Comparison of ENCODE assay signal across 14 mouse cellular contexts in the genomic region with DNA sequence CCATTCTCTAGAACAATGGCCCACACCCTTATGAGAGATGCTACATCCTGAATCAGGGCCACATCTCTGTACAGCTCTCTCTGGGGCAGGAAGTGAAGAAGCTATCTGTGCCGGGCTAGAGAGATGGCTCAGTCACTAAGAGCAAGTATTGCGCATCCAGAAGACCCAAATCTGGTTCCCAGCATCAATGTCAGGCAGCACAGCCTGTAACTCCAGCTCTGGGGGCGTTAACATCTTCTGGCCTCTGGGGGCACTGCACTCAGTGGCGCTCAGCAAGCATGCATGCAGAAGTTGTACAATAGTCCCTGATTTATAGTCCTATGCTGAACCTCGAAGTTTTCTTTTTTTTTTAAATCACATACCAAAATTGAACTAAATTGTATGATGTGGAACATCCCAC.
DNase-seq lines count a peak whose midpoint lies in the region; ATAC-seq and TF ChIP-seq lines count a peak whose summit lies in the region.
"Had no signal": no experiment of that assay in that cellular context is flagged by ENCODE, and none has a peak within 500 bp of the region (broad histone marks: within the 10 kb centered on the region; RNA-seq: fewer than 3 reads in every experiment).

No protein-coding gene starts in this region.

- no peaks in the 10 kb centered on the region for H3K79me2 ChIP-seq in CH12.LX (replicated peaks; ENCODE audit: control insufficient read depth, extremely low read depth, insufficient read depth, poor library complexity, severe bottlenecking)

- H3K4me2 ChIP-seq in intestine, postnatal 0 days (replicated peaks; ENCODE audit: low read depth): no peak overlapping the region
- H3K4me2 ChIP-seq in intestine, embryonic 15.5 days (replicated peaks): no peak overlapping the region
- no peak overlapping the region for H3K4me2 ChIP-seq in CH12.LX (ENCODE audit: insufficient read depth, low read depth, poor library complexity, severe bottlenecking)
- H3K4me2 ChIP-seq: limb, embryonic 15.5 days; neural tube, embryonic 12.5 days had no signal

- no peak for ATAC-seq in intestine, postnatal 0 days
- no peak for ATAC-seq in intestine, embryonic 15.5 days
- peak; percentile 78 for ATAC-seq in megakaryocyte-erythroid progenitor cell, adult 5-6 weeks (replicated peaks; ENCODE audit: low FRiP score, low TSS enrichment, poor library complexity, severe bottlenecking)
- ATAC-seq: forebrain, postnatal 0 days; intestine, embryonic 16.5 days had no signal

- no peaks in the 10 kb centered on the region for H3K36me3 ChIP-seq in intestine, postnatal 0 days (ENCODE audit: control insufficient read depth, insufficient read depth)
- no peaks in the 10 kb centered on the region for H3K36me3 ChIP-seq in intestine, embryonic 15.5 days
- H3K36me3 ChIP-seq in CH12.LX (replicated peaks in 1 of 2; ENCODE audit: control insufficient read depth in 1 of 2, insufficient read depth in 1 of 2, low read length in 1 of 2): no peaks in the 10 kb centered on the region
- H3K36me3 ChIP-seq: limb, embryonic 15.5 days; neural tube, embryonic 12.5 days had no signal

- peak; percentile 2 for TF ChIP-seq RAD21 in CH12.LX (IDR thresholded peaks at IDR 0.05; ENCODE audit: low read depth, low read length)

- H3K9me3 ChIP-seq in intestine, postnatal 0 days (ENCODE audit: control insufficient read depth): no peaks in the 10 kb centered on the region
- no peaks in the 10 kb centered on the region for H3K9me3 ChIP-seq in intestine, embryonic 15.5 days
- no peaks in the 10 kb centered on the region for H3K9me3 ChIP-seq in CH12.LX (replicated peaks; ENCODE audit: low read length)
- H3K9me3 ChIP-seq: limb, embryonic 15.5 days; neural tube, embryonic 12.5 days had no signal

- 77% methylated on average over 5 of the region's 5 CpGs for WGBS in intestine, postnatal 0 days
- WGBS in intestine, embryonic 15.5 days: 76% methylated on average over 5 of the region's 5 CpGs

- dilution Hi-C loops in CH12.LX (cut with MboI; ENCODE audit: extremely low pct_ligation_motif_present, extremely low pct_unique_long_range_greater_than_20kb, low sequenced_read_pairs): no loop called here

- no peak for TF ChIP-seq EP300 in CH12.LX (IDR thresholded peaks at IDR 0.05; ENCODE audit: low read length)

- TF ChIP-seq CTCF in intestine, postnatal 0 days (IDR thresholded peaks at IDR 0.05; ENCODE audit: low read depth): peak; percentile 51
- TF ChIP-seq CTCF in CH12.LX (conservative IDR thresholded peaks at IDR 0.05 in 1 of 2, IDR thresholded peaks at IDR 0.05 in 1 of 2; ENCODE audit: low read depth in 2 of 2, low read length in 2 of 2): peak; percentile 24 to 46; a peak in 2 of 4 replicates

- in situ Hi-C loops in CH12.LX (cut with MboI; ENCODE audit: low pct_ligation_motif_present, low pct_unique_long_range_greater_than_20kb, low sequenced_read_pairs): no loop called here

- H3K27me3 ChIP-seq in intestine, postnatal 0 days (replicated peaks; ENCODE audit: control insufficient read depth, insufficient read depth, low read length): no peaks in the 10 kb centered on the region
- no peaks in the 10 kb centered on the region for H3K27me3 ChIP-seq in intestine, embryonic 15.5 days (replicated peaks)
- H3K27me3 ChIP-seq in CH12.LX (replicated peaks): no peaks in the 10 kb centered on the region
- H3K27me3 ChIP-seq: limb, embryonic 15.5 days; neural tube, embryonic 12.5 days had no signal

- no peak for TF ChIP-seq POLR2A in CH12.LX (IDR thresholded peaks at IDR 0.05; ENCODE audit: low read depth, low read length)

- no peak overlapping the region for H3K27ac ChIP-seq in intestine, postnatal 0 days (ENCODE audit: low read depth, low read length)
- H3K27ac ChIP-seq in intestine, embryonic 15.5 days: no peak overlapping the region
- H3K27ac ChIP-seq in CH12.LX (ENCODE audit: insufficient read depth, low read depth): no peak overlapping the region
- H3K27ac ChIP-seq: neural tube, embryonic 12.5 days had no signal

- no peaks in the 10 kb centered on the region for H3K4me1 ChIP-seq in intestine, postnatal 0 days (replicated peaks; ENCODE audit: control insufficient read depth, insufficient read depth, low read length)
- H3K4me1 ChIP-seq in intestine, embryonic 15.5 days (replicated peaks): no peaks in the 10 kb centered on the region
- H3K4me1 ChIP-seq in CH12.LX (ENCODE audit: control insufficient read depth in 1 of 2, insufficient read depth in 2 of 2): peaks cover 3 to 12% of the 10 kb centered on the region in 2 experiments

- H3K4me3 ChIP-seq in intestine, postnatal 0 days (ENCODE audit: low read depth, low read length): no peak overlapping the region
- H3K4me3 ChIP-seq in intestine, embryonic 15.5 days (replicated peaks): no peak overlapping the region
- H3K4me3 ChIP-seq in CH12.LX (replicated peaks in 1 of 3; ENCODE audit: low read depth in 2 of 3, low read length in 2 of 3, poor library complexity in 1 of 3): no peak overlapping the region
- H3K4me3 ChIP-seq: limb, embryonic 15.5 days; neural tube, embryonic 12.5 days had no signal

- no peak overlapping the region for H3K9ac ChIP-seq in intestine, postnatal 0 days (ENCODE audit: low read depth, low read length)
- H3K9ac ChIP-seq in intestine, embryonic 15.5 days: no peak overlapping the region
- H3K9ac ChIP-seq in CH12.LX (ENCODE audit: insufficient read depth, low read depth): no peak overlapping the region
- H3K9ac ChIP-seq: forebrain, postnatal 0 days; limb, embryonic 15.5 days; neural tube, embryonic 12.5 days had no signal

- DNase-seq in CH12.LX (ENCODE audit: extremely low read depth) (no peak), ES-CJ7 (ENCODE audit: low read depth, low spot score) (peak; percentile 37)
- no peak for DNase-seq in c-Kit-positive CD71-positive TER-119-positive erythroid progenitor cells, embryonic 14.5 days (ENCODE audit: low spot score)
- no peak for DNase-seq in layer of hippocampus, adult 9-10 months (ENCODE audit: low spot score)
- DNase-seq: adrenal gland, adult 2 months; cerebellum, adult 11-12 months; forebrain, postnatal 0 days; heart, adult 18-20 months had no signal

TF ChIP-seq in CH12.LX, 34 proteins besides CTCF, POLR2A, EP300 and RAD21:
- TF ChIP-seq RCOR1 (conservative IDR thresholded peaks at IDR 0.05; ENCODE audit: low read depth, low read length): no peak
- TF ChIP-seq BHLHE40 (IDR thresholded peaks at IDR 0.05; ENCODE audit: low read depth, low read length): no peak
- no peak for TF ChIP-seq NRF1 (IDR thresholded peaks at IDR 0.05; ENCODE audit: low read depth, low read length)
- TF ChIP-seq TCF12 (IDR thresholded peaks at IDR 0.05; ENCODE audit: low read depth, low read length): no peak
